Mouse (Mus musculus) heart, postnatal 10 days (tissue): Measurements from ENCODE around the gene Ubb. TPM values are rescaled to one million over a fixed set of nuclear protein-coding genes. Genes with fewer than 3 reads are reported as not detected.
"Not testable (repeated sequence)": the region's sequence is repeated elsewhere in the genome, so short reads cannot be mapped to it uniquely, and the experiment has no call there.

Experiments used
- DNase-seq, 2 experiments: peaks; one replicate each; pipeline ENCODE4 v3.0.0; 2021
- intact Hi-C: fragments of 180-260 bp; cut with DNase I; formaldehyde crosslinking; loops from one replicate; pipeline ENCODE4 v1.15.1; 2025
- total RNA-seq, 2 experiments: library from RNA; stranded (reverse); gene quantifications; 2 replicates each; pipeline ENCODE4 v1.2.3; 2021

Ubb gene
- total RNA-seq: 100 to 1,000 TPM; 678 to 750 TPM

DNA sequence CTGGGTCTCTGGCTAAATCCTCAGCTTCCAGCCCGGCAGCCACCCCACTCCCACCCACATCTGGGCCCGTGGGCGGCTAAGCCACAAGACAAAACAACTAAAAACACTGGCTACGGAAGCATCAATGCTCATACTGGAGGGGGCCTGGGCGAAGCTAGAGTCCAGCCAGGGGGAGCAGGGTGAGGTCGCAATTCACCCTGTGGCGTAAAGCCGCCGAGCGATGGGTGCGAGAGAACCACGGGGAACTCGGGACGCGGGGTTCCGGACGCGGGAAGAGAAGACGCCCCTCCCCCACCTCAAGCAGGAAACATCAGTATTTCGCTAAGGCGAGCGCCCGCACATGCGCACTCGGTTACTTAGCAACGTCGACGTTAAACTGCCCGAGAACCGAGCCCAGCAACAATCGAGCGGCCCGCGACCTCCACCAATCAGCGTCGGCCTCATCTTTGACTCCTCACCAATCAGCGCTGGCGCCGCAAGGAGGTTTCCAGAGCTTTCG lies at the start of gene Ubb:
Ubb (plus strand) TSS at position 445 of the 499 bp plus-strand sequence.
- intact Hi-C loops: loop anchor here (1.0 kb wide), 2 partner anchors 53 to 93 kb away; no protein-coding TSS in a partner anchor

DNA sequence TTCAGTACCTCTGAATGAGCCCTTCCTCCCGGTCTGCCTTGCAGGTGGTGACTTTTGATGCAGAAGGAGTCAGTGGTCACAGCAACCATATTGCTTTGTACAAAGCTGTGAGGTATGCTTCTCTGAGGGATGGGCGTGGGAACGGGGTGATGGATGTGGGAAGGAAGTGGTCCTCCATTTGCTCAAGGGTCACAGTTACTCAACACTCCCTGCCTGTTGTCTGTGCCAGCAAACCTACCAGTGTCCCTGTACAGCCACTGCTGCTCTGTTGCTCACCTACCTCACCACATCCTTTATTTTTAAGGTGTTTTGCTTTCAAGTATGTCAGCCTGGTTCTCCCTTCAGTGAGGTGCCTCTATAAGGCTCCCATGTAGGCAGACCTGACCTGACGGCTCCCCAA lies 43.3 kb upstream of the Ubb start:
- intact Hi-C loops: no loop called here
- DNase-seq: no peak

More for the DNA sequence above, at the start of gene Ubb:
- DNase-seq: peak; percentile 99 to 100

DNA sequence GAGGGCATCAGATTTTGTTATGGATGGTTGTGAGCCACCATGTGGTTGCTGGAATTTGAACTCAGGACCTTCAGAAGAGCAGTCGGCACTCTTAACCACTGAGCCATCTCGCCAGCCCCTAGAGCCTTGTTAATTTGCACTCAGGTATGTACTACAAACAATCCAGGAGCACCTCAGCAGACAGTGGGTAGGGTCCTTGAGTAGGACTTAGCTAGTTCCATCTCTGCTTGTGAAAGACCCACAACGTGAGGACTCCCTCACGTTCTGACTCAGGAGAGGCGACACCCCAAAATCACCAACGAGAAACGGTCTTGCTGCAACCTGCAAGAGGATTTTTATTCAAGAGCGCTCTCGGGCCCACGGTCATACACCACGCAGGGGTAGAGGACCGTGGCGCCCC lies 42.6 kb upstream of the Ubb start:
- intact Hi-C loops, DNase-seq: not testable (repeated sequence)

DNA sequence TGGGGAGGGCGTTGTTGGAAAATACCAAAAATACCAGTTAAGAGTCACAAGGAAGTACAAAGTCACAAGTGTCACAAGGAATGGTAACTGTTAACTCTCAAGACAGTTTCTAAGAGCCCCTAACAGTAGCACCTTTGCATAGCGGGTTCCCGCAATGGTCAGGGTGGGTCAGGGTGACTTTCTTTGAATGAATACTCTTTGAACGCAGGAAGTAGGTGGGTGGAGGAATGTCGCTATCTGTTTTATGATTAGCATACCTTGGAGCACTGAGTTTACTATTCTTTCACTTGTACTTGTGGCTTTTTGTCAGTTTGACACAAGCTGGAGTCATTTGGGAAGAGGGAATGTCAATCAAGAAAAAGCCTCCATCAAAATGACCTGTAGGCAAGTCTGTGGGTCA lies 42.2 kb upstream of the Ubb start:
- DNase-seq, intact Hi-C loops: not testable (repeated sequence)

DNA sequence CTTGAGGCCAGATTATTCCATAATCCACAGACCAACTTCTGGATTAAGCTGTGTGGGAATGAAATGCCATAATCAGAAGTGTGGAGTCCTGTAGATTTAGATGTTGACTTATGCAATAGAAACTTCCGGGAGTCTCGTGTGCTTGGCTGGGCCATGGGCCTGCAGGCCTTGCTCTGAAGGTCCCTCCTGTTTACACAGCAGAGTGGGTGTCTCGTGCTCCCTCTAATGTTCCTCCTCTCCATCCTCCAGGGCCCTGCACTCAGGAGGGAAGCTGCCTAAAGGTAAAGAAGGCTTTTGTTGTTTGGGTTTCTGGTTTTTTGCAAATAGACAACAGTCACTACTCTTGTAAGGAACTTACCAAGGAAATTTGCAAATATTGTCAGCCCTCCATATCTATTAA lies 41.4 kb upstream of the Ubb start:
- intact Hi-C loops: no loop called here
- DNase-seq: no peak

DNA sequence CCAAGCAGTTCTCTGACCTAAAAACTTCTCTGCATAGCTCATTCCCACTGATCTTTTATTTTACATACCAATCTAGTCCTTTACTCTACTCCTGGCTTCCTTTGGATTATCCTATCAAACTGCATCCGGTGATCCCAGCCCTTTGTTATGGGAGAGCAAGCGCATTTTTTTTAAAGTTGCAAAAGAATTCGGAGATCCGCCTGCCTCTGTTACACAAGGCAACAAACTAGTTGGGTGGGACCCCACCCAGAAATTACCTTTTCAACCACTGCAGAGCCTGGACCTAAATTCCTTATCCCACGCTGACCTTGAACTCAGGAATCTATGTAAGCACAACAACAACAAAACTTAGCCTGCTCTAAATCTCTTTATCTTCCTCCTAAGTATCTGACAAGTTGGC lies 40.0 kb upstream of the Ubb start:
- no peak for DNase-seq
- intact Hi-C loops: no loop called here

DNA sequence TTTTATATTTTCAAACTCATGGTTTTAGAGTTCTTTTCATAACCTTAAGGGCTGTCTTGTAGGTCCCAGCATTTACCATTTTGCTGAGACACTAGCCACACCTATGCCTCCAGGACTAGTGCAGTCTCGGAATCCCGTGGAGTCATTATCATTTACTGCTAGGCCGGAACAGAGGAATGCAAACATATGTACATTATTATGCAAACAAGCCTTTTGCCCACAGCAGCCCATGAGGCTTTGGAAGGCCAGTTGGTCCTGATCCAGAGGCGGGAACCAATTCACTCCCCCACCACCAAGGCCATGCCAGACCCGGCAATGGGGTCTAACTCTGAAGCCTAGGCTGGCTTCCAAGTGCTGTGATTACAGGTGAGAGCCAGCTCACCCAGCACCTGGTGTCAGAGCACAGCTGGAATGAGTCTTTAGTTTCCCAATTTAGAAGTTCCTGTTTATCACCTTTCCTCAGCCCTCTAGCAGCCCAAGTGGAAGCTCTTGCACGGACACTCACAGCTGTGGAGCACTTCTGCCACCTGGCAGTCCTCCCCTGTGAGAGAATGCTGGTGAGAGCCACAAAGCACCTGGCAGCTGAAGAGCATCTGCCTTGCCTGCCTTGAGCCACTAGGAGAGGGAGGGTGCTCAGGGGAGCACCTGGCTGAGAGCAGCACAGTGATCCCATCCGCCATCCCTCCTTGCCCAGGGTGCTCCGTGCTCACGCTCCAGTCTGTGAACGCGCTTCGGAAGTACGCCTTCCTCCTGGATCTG lies 39.3 kb upstream of the Ubb start:
- intact Hi-C loops: no loop called here
- peak in 1 of 2 experiments; percentile 3 for DNase-seq

DNA sequence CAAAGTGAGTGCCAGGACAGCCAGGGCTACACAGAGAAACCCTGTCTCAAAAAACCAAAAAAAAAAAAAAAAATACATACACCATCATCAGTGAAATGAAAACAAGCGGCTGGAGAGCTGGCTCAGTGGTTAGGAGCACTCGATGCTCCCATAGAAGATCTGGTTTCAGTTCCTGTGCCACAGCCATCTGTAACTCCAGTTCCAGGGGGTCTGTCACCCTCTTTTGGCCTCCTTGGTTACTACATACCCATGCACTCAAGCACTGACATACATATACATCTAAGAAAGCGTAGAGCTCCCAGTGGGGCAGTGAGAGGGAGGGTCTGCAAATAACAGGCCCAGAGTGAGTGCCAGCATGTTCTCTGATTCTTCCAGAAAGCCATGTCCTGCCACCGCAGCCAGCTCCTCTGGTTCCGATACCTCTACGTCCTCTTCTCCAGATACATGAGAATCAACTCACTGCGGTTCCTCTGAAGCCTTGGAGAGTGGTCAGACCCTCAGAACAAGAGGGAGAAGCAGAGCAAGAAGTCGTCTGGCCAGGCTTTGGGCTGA lies 38.4 kb upstream of the Ubb start:
- intact Hi-C loops: no loop called here
- no peak for DNase-seq

DNA sequence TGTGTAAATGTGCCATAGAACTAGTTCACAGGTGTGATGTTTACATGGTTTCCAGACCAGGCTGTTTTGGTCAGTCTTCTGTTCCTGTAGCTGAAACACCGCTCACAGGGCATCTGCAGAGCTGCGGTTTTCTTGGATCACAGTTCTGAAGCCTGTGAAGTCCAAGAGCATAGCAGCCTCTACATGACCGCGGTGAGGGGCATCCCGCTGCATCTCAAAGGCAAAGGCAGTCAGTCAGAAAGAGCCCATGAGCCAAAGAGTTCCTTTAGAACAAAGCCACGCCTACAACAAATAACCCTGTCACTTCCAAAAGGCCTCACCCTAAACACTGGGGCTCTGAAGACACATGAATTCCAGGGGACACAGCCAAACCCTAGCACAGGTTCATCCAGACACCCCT lies 37.7 kb upstream of the Ubb start:
- intact Hi-C loops: no loop called here
- DNase-seq: no peak

DNA sequence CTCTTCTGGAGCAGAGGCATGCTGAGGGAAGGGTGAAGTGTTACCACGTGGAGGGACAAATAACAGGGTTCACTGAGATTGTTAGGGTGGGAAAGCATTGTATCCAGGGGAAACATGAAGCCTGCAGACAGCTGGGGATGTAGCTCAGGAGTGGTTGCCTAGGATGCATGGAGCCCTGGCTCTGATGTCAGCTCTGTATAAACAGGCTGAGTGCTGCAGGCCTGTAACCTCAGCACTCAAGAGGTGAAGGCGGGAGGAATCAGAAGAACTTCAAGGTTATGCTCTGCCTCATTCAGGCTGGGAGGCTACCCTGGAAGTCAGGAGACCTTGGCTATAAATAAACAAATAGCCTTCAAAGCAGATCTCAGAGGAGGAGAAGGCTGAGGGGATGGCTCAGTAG lies 32.0 kb upstream of the Ubb start:
- no peak for DNase-seq
- intact Hi-C loops: loop anchor here (5.0 kb wide), 1 partner anchor 58 kb away; no protein-coding TSS in a partner anchor

DNA sequence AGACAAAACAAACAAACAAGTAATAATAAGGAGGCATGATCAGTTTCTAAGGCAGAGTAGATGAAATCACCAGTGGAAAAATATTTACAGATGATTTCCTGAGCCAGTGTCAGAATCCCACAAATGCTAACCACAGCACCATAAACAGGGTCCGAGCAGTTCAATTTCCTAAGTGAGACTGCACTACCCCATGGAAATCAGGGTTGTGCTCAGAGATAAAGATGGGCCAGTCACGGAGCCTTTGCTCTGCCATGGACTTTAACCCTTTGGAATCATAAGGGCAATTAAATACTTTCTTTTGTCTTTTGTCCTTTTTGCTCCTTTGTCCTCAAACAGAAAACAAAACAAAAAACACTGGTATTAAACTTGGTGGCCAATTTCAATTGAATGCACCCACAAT lies 28.7 kb upstream of the Ubb start:
- intact Hi-C loops: no loop called here
- no peak for DNase-seq

DNA sequence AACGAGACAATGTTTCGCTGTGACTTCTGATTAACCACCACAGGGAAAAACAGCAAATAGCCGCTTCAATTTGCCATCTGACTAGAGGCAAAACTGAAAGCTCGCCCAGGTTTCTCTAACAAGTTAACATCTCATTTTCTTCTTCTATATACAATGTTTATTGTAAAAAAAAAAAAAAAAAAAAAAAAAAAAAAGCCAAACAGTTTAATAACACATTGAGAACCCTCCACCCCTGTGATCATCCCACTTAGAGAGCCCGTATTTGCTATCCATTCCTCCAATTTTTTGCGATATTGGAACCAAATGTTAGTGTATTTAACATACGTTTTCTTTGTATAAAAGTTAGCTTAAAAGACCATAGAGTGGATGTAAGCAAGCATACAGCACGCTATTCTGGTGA lies 13.9 kb upstream of the Ubb start:
- intact Hi-C loops: loop anchor here (5.0 to 10.0 kb wide), 3 partner anchors 40 to 592 kb away; partner anchors contain the start of genes Ncor1 and Pigl

DNA sequence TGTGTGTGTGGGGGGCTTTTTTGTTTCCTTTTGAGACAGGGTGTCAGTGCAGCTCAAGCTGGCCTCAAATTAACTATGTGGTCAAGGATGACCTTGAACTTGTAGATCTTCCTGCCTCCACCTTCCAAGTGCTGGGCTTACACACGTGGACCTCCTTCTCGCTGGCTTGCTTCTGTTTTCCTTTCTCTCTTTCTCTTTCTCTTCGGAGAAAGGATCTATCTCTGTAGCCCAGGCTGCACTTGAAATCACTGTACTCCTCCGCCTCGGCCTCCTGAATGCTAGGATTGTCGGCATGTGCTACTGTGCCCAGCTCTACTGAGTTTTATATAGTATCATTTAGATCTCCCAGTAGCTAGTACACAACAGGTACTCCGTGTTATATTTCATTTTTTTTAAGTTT lies 13.4 kb upstream of the Ubb start:
- intact Hi-C loops: loop anchor here (5.0 to 10.0 kb wide), 3 partner anchors 40 to 593 kb away; partner anchors contain the start of genes Ncor1 and Pigl
- DNase-seq: no peak

More for the DNA sequence above, 13.9 kb upstream of the Ubb start:
- DNase-seq: no peak

DNA sequence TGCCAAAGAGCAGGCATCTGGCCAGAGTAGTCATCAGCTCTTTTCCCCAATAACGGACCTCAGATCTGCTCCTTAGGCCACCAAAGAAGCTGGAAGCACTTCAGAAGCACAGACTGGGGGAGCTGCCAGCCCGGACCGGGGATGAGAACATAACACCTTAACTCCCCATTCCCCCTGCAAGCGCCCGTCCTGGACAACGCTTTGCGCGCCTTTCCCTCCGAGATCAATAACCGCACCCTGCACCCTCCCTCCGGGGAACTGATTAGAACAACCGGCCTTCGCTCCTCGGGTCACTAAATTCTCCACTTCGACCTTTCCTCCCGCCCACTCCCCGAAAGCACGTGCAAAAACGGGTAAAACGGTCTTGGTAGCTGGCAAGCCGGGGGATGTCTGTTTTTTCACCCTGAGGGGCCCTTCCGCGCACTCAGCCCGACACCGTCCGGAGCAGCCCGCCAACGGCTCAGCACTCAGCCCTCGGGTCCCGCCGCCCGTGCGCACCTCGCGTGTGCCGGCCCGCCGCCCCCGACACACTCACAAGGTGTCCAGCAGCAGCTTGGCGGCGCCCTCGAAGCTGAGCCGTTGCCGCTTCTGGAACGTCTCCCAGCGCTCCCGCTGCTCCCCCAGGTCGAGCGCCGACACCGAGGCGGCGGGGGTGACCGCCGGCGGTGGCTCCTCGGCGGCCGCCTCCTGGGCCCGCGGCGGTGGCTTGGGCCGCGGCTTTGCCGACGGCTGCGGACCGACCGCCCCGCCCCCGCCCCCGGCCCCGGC lies 12.5 kb upstream of the Ubb start:
- DNase-seq: peak; percentile 72 to 73
- intact Hi-C loops: loop anchor here (5.0 to 10.0 kb wide), 3 partner anchors 39 to 594 kb away; partner anchors contain the start of genes Ncor1 and Pigl

DNA sequence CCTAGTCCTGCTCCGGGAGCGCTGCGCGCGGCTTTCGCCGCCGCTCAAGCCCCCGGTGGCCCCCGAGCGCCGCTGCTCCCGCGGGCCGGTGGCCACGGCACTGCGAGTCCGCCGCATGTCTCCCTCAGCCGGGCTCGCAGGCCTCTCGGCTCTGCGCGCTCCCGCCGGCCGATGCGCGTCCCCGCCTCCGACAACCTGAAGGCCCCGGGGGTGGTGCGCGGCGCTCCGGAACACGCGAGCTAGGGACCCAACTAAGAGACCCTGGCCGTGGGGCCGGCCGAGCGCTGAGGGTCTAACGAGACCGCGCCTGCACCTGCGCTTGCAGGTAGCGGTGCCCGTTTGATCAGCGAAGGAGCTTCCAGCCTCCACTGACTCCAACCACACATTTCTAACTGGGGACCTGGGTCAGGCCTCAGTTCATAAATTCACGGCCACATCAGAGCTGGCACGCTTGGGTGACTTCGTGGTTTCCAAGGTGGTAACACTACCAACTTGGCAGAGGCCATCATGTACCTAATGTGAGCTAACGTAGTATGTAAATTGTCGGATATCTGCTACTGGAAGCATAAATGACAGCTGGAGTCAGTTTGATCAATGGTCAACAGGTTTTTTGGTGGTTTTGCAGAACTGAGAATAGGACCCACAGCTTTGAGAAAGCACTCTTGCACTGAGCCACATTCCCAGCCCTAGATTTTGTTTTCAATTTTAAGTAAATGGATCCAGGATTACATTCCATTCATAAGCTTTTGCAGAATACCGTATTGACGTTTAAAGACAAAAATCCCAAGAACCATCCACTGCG lies 11.7 kb upstream of the Ubb start, which contains the start of gene Cenpv:
Cenpv (minus strand) TSS at position 173 of the 802 bp plus-strand sequence.
- intact Hi-C loops: loop anchor here (5.0 to 10.0 kb wide), 3 partner anchors 38 to 594 kb away; partner anchors contain the start of genes Ncor1 and Pigl
- peak; percentile 78 for DNase-seq

DNA sequence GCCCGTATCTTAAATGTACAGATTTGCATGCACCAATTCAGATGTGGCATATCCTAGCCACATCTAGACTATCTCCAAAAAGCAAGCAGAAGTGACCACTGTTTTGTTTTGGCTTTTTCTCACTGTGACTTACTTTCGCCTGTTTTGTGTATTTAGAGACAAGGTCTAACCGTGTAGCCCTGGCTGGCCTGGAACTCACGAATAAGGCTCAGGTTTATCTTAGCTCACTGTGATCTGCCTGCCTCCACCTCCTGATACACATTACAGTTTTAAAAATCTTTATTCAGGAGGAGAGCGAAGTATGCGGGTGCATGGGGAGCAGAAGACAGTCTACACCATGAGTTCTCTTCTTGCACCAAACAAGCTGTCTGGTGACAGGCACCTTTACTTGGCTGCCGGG lies 10.8 kb upstream of the Ubb start:
- intact Hi-C loops: no loop called here
- no peak for DNase-seq

DNA sequence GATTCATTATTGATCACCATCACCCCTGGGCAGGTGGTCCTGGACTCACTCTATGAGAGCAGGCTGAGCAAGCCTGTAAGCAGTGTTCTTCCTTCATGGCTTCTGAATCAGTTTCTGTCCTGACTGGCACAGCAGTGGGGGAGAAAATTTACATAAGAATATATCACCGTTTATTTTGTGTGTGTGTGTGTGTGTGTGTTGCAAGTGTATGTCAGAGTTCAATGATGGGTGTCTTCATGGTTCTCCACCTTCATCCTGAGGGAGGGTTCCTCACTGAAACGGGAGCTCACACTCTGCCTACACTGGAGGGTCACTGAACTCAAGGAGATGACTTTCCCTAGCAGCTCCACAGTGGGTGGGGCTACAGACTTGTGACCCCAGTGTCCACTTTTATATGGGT lies 10.0 kb upstream of the Ubb start:
- intact Hi-C loops: no loop called here
- DNase-seq: no peak

DNA sequence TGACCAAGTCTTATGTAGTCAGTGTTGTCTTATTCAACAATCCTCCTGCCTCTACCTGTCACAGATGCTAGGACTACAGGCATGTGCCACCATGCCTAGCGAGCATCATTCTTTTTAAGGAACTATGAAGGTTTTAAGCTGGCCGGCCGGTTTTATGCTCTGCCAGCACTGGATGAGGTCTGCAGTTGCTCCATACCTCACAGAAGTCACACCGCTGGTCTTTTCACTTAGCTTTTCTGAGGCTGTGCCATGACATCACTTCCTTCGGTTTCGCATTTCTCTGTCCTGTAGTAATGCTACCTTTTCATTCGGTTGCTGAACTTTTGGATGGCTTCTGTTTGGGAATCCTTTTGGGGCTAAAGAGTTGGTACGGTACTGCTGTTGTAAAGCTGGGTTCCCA lies 9.4 kb upstream of the Ubb start:
- DNase-seq: no peak

DNA sequence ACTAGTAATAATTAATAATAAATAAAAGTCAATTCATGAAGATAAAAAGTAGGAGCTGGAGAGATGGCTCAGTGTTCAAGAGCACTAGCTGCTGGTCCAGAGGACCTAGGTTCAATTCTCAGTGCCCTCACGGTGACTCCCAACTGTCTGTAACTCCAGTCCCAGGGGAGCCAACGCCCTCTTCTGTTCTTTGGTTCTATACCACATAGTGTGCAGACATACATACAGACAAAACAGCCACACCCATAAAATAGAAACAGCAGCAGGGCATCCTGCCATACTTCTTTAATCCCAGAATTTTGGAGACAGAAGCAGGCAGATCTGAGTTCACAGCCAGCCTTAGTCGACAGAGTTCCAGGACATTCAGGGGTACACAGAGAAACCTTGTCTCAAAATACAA lies 7.0 kb upstream of the Ubb start:
- intact Hi-C loops: no loop called here
- no peak for DNase-seq

More for the DNA sequence above, 9.4 kb upstream of the Ubb start:
- intact Hi-C loops: no loop called here

DNA sequence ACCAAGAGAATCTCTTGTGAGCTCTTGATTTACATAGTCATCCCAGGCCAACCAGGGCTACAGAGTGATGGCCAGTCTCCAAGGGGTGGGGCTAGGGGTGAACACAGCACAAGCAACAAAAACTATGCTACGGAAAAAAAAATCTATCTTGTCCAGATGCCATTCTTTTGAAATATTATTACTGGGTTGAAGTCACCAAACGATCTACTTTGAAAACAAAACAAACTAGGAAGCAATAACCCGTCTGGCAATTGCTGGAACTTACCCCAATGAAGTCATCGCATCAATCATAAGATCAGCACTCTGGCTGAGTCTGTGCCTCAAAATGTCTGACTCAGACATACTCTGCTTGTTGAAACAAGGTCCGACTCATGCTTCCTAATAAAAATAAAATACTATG lies 1.2 kb upstream of the Ubb start:
- DNase-seq: peak; percentile 84 to 88
- intact Hi-C loops: loop anchor here (1.0 kb wide), 1 partner anchor 54 kb away; no protein-coding TSS in a partner anchor
